Mouse (Mus musculus) G1E (cell line): ENCODE measurements around the gene Col26a1.

Experiments used
- CTCF ChIP-seq: IDR thresholded peaks from 2 replicates; pipeline ENCODE4 v1.5.1; 2012; ENCODE audit warnings: low read depth, low read length, inconsistent platforms, mixed read lengths
- GATA1 ChIP-seq: IDR thresholded peaks from 2 replicates; pipeline ENCODE4 v1.6.1; 2012; ENCODE audit warnings: borderline replicate concordance, low read length, inconsistent platforms, mixed read lengths
- GATA2 ChIP-seq: IDR thresholded peaks from 2 replicates; pipeline ENCODE4 v1.6.1; 2012; ENCODE audit warnings: low read depth, low read length, inconsistent platforms, borderline replicate concordance
- POLR2AphosphoS5 ChIP-seq: IDR thresholded peaks from 2 replicates; pipeline ENCODE4 v1.6.1; 2012; ENCODE audit warnings: low read depth, low read length, inconsistent platforms; ENCODE audit not compliant: insufficient replicate concordance
- TAL1 ChIP-seq: conservative IDR thresholded peaks from 2 replicates; pipeline ENCODE4 v1.6.1; 2012; ENCODE audit warnings: low read depth, low read length, inconsistent platforms, mixed read lengths

DNA sequence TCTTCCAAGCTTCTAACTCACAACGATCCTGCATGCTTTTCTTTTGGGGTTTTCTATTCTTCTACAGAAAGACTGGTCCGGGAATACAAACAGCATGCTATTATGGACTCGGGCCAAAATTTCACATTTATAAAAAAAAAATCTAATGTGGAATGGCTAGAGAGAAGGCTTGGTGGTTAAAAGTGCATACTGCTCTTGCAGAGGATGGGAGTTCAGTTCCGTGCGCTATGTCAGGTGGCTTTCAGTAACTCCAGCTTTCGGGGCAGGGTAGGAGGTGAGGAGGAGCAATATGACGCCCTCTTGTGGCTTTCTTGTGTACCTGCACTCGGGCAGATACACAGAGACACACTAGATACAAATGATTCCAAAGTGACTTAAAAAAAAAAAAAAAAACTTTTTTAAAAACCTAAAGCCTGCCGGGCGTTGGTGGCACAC is 12.5 kb upstream of the Col26a1 start:
- no peak for TF ChIP-seq CTCF
- TF ChIP-seq GATA2 = no peak
- TF ChIP-seq GATA1 = no peak
- TF ChIP-seq TAL1 = no peak
- no peak for TF ChIP-seq POLR2AphosphoS5
